Mouse (Mus musculus) large intestine, adult 2 months (tissue): ENCODE data around the gene Rnf215. TPM values are rescaled to one million over a fixed set of nuclear protein-coding genes. Genes with fewer than 3 reads are reported as not detected.
"Not testable (repeated sequence)": the region's sequence is repeated elsewhere in the genome, so short reads cannot be mapped to it uniquely, and the experiment has no call there.

Experiments
- DNase-seq: peaks from one replicate; pipeline ENCODE4 v3.0.0-alpha.2; 2012; ENCODE audit warnings: low read depth, low spot score
- WGBS: fragments of 180-500 bp; shearing (Covaris S2); methylation state at CpG from one replicate; pipeline ENCODE4 v1.1.7; 2018; 5-methylcytosine and 5-hydroxymethylcytosine counted together
- polyA plus RNA-seq: library from polyadenylated mRNA; depleted of rRNA; stranded (reverse); fragments of >200 nt; gene quantifications from 2 replicates; pipeline ENCODE4 v1.2.3, GENCODE M21; 2012

The Rnf215 gene
- polyA plus RNA-seq, 1 experiment, result 16.1 TPM

DNA sequence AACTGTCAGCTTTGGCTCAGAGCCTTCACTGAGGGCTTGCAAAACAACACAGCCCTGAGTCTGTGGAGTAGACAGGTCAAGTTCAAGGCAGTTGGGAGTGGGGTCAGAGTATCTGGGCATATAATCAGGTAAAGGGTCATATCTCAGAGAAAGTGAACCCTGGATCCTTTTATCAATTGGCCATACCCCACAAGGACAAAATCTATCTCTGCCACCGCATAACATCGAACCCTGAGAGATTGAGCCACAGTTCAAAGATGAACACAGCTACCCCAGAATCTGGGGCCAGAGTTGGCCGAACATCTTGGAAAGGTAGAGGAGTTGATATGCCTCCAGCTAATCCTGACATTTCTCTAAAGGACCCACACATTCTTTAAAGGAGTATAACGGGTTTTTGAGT lies 23.0 kb upstream of the Rnf215 start:
- 92% methylated on average over 4 of the region's 4 CpGs for WGBS
- no peak for DNase-seq

DNA sequence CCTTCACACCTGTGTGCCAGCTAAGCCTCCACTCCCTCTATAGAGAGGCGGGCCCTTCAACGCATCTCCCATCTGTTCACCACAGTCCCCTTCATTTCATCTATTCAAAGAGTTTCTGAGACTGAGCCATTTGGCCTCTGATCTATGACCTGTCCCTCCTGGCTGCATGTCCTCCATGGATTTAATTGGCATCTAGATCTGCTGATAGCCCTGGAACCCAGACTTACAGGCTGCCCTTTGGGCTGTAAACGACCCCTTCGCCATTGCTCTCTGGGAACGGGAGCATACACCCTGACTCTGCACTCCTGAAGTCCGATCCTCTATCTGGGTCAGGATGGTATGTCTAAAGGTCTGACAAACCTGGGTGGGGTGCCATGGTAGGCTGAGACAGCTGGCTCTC lies 22.1 kb upstream of the Rnf215 start:
- no peak for DNase-seq
- WGBS, result 74% methylated on average over 6 of the region's 6 CpGs

DNA sequence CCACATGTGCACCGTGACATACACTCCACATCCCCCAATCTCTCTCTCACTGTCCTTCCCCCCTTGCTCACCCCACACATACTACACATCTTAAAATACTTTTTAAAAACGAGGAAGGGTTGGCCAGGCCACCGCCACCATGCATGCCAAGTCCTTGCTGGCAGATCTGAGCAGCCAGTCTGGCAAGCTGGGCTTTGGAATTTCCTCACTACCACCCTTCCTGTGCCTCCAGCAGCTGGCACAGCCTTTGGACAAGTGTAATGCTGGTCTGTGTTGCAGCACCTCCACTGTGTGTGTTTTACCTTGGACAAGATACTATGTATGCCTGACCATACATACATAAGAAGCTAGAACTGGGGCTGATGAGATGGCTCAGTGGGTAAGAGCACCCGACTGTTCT lies 21.5 kb upstream of the Rnf215 start:
- no peak for DNase-seq
- 79% methylated on average over 4 of the region's 4 CpGs for WGBS

DNA sequence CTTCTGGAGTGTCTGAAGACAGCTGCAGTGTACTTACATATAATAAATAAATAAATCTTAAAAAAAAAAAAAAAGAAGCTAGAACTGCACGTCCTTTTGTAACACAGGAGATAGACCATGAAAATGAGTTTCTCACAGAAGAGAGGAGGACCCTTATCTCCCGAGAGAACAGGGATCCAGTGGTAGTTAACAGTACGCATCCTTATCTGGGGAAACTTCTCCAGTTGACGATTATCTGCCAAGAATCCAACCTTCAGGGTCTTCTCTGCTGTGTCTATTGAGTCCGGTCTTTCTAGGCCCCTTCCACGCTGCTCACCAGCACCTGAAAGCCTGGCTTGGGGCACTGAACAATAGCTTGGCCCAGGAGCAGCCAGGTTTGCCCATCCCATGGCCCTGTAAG lies 21.0 kb upstream of the Rnf215 start:
- WGBS, result 85% methylated on average over 6 of the region's 6 CpGs
- DNase-seq, result no peak

DNA sequence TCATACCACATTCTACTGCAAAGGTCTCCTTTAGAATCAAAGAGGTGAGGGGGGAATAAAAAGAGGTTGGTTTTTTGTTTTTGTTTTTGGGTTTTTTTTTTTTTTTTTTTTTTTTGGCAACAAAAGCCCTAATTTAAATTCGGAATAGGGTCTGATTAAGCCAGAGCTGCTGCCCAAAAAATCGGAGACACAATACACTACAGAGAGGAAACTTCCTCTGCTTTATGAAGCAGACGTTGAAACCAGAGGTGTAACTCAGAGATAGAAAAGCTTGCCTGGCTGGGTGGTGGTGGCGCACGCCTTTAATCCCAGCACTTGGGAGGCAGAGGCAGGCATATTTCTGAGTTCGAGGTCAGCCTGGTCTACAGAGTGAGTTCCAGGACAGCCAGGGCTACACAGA lies 20.5 kb upstream of the Rnf215 start:
- 82% methylated on average over 6 of the region's 6 CpGs for WGBS
- DNase-seq, result not testable (repeated sequence)

DNA sequence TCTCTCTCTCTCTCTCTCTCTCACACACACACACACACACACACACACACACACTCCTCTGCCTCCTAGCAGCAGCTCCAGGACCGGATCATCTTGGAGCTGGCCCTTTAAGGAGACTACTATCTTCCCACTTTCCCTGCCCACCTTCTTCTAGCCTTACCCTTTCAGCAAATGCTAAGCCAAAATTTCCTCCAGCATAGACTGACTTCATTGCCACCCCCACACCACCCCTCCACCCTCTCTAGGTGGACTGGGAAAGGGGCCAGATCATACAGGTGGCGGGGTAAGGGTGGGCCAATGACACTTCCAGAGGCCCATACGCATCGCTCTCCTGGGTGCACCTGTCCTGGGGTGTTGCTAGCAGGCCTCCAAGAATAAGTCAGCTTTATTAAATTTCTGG lies 19.6 kb upstream of the Rnf215 start:
- DNase-seq, result no peak
- 77% methylated on average over 4 of the region's 4 CpGs for whole genome bisulfite sequencing

DNA sequence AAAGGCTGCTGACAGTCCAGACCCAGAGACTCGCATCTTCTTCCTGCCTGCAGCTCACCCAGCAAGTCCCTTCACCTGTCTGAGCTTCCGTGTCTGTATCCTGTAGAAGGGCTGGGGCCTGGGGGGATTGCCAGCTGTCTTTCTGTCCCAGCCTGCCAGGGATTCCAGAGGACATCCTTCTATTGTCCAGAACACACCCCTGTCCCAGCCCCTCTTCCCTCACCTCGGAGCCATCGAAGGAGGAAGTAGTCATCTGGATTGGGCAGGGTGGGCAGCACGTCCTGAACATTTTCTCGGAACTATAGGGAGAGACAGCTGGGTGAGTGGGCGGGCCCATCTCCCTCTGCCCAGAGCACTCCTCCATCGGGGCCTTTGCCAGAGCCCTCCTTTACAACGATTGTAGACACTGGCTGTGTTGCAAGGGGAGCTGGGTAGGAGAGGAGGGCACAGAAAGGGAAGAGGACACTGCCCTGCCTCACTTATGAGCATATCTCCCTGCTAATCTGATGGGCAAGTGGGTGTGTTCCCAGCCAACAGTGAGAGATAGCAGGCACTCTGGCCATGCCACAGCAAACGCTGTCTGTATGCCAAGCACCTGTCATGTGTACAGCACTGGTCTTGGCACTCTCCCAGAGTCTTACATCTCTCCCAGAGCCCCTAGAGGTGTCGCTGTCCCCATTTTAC lies 18.4 kb upstream of the Rnf215 start:
- no peak for DNase-seq
- 41% methylated on average over 11 of the region's 11 CpGs for WGBS

DNA sequence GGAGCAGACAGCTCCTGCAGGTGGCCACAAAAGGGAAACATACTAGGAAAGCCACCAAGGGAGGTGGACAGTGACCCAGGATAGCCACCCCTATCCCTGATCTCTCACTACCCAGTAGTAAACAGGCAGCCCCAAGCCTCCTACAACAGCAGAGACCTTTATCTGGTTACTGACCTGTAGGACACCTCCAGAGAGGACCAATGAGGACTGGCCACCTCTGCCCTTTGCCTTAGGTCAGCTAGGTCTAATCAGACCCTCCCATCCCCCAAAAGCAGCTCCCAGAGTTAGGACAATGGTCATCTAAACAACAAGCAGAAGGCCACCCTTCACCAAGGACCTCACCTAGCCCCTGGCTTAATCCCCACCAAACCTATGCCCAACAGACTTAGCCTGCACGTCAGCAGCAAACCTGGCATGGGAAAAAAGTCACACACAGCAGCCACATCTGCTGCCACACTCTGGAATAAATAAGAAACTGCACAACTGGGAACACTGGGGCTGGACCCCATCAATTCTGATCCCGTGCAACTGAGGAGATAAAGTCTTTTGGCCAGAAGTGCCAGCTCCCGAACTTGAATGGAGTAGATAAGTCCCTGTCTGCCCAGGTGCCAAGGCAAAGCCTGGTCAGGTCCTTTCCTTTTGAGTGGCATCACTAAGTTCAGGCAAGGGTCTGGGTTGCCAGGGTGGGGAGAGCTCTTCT lies 17.5 kb upstream of the Rnf215 start:
- WGBS, result 24% methylated on average over 3 of the region's 3 CpGs
- DNase-seq, result no peak

DNA sequence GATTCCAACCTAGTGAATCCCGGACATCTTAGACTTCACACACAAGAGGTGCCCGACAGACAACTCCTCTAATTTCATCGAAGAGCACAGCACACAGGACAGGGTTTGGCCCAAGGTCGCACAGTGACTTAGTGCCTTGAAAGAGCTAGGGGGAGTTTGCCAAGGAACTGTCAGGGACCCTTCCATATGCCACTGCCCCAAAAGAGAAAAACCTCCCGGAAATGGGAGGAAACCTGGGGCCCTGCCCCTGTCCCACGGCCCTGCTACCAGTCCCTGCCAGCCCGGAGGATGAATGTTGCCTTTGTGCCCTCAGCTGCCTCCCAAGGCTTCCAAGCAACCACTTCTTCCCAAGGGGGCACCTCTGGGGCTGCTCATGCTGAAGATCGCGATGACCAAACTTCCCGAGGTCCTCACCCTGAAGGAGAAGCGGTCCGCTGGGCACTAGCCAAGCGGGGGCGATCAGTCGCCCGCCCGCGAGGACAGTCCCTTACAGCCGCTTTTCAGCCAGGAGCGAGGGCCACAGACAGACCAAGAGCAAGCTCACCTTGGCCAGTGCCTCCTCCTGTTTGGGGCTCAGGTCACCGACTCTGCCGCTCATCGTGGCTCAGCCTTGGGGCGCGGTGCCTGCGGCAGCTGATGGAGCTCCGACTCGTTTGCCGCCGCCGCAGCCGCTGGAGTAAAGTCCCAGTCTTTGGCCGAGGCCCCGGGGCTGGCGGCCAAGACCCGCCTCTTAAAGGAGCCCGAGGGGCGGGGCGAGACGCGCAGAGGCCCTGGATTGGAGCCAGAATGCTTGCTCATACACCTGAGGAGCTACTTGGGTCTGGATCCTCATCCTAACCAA lies 16.7 kb upstream of the Rnf215 start:
- WGBS, result 2% methylated on average over 41 of the region's 41 CpGs
- peak; percentile 56 for DNase-seq

DNA sequence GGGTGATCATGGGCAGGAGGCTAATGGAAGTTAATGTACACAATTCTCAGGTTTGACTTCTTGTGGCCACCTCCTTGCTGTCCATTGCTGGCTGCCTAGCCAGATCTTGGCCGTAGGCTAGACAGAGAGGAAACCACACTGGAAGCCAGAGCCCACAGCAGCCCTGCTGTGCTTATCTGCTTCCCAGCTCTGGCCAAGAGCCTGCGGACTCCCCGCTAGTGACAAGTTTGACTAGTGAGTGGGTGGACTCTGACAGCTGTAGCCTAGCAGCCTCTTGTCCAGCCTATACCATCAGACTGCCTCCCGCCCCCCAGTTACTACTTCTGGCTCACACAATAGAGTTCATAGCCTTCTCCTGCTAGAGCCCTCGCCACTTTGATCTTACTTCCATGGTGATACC lies 15.4 kb upstream of the Rnf215 start:
- WGBS, result 81% methylated on average over 5 of the region's 5 CpGs
- no peak for DNase-seq

DNA sequence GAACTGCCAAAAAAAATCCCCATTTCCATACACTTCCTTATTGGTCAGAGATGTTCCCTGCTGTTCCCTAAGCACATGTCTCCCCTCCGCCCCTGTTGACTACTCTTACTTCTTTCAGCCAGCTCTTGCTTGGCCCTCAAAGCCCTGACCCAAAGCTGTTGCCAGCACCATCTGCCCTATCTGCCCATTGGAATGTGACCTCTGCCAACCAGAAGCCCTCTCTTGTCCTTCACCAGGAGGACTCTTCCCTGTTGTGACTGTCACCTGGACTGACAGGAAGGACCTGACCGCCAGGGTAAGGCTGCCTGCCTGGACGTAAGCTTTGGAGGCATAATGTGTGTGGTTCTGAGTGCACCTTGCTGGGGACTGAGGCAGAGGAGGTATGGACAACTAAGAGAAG lies 13.3 kb upstream of the Rnf215 start:
- DNase-seq, result no peak
- 75% methylated on average over 3 of the region's 3 CpGs for WGBS

DNA sequence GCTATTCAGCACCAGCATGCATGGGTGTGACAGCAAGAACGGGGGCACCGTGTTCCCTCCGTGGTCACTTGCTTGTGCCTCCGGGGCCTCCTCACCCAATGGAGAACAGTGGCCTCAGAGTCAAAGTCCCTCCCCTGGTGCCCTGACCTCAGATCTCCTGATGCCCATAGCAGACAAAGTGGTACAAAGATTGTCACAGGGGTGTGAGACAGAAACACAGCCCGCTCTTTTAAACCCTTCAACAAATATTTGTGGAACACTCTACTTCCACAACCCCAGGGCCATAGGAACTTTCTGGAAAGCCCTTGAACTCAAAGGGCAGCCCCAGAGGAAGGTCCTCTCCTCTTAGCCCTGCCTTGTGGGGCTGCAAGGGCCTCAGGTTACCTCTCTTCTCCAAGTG lies 12.8 kb upstream of the Rnf215 start:
- WGBS, result 69% methylated on average over 5 of the region's 5 CpGs

DNA sequence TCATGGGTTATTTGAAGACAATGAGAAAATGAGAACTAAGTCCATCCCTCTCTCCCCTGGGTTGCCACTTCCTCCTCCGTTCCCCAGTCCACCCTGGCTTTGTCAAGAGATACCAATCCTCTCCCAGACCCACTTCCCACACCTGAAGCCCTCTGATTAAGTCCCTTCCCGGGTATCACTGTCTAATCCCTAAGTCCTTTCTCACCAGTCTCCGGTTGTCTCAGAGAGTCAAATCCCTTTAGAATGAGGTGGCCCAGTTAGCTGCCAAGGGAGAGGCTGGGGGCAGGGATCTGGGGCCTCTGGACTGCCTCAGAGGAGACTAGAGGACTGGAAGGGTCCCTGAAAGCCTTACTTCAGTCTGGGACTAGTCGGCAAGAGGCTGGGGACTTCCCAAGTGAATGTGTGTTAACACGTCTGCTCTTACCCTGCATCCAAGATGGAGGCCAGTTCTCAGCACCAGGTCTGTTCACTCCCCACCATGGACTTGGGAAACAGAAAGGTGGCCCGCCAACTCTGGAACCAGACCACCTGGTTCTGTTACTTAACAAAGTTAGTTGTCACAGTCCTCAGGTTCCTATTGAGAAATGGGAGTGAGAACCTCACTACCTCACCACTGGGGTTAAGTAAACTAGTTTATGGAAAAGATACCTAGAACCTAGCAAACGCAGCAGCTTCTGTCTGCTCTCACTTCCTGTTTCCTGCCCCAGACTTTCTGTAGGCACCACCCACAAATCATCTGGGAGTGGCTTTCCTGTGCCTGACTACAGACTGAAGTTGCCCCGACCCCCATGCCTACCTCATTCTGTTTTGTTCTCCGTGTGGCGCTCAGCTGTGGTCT lies 12.0 kb upstream of the Rnf215 start, which contains the start of gene Sec14l2:
Sec14l2 (minus strand) TSS at position 674 of the 838 bp plus-strand sequence.
- DNase-seq, result no peak
- 72% methylated on average over 10 of the region's 10 CpGs for WGBS

More for the DNA sequence above, 12.8 kb upstream of the Rnf215 start:
- no peak for DNase-seq

DNA sequence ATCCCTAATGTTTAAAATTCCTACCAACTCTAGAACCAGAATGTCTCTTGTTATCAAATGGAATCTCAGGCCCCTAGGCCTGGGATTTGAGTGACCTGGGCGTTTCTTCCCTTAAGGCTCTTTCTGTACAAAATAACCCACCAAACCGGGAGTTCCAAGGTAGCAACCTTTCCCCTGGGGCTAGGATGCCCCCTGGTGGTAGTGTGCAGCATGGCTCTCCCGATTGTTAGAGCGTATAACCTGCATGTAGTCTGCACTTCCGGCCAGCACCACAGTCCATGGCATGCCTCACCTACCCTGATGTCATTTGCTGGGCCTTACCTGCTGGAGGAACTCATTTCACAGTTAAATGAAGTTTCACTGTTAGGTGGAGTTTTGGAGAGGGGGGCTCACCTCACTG lies 11.1 kb upstream of the Rnf215 start:
- WGBS, result 60% methylated on average over 5 of the region's 5 CpGs

DNA sequence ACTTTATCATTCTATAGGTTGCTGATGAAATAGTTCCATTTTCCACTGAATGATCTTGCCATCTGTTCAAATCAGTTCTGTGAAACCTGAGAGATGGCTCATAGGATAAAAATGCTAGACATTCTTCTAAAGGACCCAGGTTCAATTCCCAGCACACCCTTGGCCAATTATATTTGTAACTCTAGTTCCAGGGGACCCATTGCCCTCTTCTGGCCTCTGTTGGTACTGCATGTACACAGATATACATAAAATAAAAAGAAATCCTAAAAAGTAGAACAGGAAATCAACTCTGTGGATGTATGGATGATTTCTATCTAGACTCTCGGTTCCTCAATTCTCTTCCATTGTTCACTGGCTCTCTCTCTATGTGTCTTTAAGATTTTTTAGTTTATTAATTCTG lies 7.9 kb upstream of the Rnf215 start:
- DNase-seq, result no peak
- 89% methylated on average over 1 of the region's 1 CpGs for WGBS

More for the DNA sequence above, 11.1 kb upstream of the Rnf215 start:
- DNase-seq, result no peak

DNA sequence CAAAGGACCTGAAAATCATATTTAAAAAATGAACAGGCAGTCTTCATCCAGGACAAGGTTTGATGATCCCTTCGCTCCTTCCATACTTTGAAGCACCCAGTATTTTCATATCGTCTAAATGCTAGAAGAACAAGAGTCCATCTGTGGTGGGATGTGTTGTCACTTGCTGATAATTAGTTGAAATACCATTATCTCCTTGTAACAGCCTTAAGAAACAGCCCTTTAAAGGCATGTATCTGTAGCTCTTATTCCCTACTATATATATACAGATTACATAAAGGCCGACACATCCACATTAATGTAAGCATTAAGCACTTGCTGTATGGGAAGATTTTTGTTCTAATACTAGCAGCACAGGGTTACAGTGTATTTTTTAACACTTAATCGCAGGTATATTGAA lies 6.5 kb upstream of the Rnf215 start:
- 90% methylated on average over 4 of the region's 4 CpGs for WGBS
- DNase-seq, result not testable (repeated sequence)

DNA sequence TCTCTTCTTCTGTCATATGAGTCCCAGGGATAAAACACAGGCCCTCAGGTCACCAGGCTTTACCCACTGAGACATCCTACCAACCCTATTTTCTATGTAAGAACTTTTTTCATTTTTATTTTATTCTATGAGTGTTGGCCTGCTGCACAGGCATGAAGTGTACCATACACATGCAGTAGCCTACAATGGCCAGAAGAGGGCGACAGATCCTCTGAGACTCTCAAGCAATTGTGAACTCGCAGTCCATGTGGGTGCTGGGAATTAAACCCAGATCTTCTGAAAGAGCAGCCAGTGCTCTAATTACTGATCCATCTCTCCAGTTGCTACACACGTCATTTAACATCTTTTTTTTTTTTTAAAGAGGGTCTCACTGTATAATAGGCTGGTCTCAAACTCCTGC lies 1.6 kb upstream of the Rnf215 start:
- DNase-seq, result no peak

DNA sequence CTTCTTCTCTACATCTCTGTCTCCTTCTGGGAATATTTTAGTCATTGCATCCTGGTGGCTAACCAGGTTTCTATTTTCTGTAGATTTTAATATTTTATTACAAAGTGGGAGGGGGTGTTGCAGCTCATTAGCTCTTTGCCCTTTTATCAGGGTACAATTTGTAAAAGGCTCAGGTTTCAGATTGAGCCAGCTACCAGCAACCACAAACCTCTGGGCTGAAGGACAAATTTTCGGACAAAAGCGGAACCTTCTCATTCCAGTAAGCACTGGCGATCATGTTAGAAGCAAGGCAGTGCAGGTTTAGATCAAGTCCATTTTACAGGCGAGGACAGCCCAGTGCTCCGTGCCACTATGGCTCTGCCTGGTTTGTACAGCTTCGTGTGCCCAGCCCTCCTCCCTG lies 602 bp upstream of the Rnf215 start:
- 59% methylated on average over 6 of the region's 6 CpGs for WGBS
- no peak for DNase-seq

More for the DNA sequence above, 1.6 kb upstream of the Rnf215 start:
- WGBS, result 74% methylated on average over 3 of the region's 3 CpGs

DNA sequence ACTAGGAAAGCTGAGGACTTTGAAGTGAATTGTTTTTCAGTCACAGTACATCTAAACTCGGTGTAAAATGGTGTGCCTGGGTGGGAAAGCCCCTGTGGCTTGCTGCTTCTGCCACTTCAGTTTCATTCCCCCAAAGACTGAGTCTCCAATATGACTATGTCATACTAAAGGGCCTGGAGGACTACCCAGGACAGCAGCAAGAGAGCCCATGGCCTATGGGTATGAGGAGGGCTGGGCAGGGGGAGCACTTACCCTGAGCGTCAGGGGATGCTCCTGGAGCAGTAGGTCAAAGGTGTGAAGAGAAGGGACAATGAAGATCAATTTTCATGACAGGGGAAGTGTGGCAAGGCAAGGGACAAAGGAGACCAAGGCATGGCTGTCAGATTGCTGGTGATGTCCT lies 4.0 kb downstream of the Rnf215 start:
- WGBS, result 77% methylated on average over 2 of the region's 2 CpGs
- no peak for DNase-seq

DNA sequence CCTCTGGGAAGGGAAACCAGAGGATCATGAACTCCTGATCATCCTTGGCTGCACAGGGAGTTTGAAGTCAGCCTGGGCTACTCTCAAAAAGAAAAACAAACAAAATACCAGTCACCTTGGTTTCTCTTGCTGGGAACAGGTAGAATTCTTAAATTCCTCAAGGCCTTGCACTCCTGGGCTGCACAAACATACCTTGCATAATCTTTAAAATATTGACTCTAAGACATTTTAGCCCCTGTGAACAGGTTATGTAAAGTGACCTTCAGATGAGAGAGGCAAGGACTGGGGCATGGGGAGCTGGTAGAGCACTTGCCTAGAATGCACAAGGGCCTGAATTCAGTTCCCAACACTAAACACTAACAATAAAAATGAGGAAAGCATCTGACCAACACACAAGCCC lies 6.5 kb downstream of the Rnf215 start:
- no peak for DNase-seq
